Mouse (Mus musculus): ENCODE results near the gene Dcakd. TPM values are rescaled to one million over a fixed set of nuclear protein-coding genes. Genes with fewer than 3 reads are reported as not detected.
"Not testable (repeated sequence)": the region's sequence is repeated elsewhere in the genome, so short reads cannot be mapped to it uniquely, and the experiment has no call there.

Dcakd gene
- polyA plus RNA-seq, 1 experiment = 25.6 TPM

DNA sequence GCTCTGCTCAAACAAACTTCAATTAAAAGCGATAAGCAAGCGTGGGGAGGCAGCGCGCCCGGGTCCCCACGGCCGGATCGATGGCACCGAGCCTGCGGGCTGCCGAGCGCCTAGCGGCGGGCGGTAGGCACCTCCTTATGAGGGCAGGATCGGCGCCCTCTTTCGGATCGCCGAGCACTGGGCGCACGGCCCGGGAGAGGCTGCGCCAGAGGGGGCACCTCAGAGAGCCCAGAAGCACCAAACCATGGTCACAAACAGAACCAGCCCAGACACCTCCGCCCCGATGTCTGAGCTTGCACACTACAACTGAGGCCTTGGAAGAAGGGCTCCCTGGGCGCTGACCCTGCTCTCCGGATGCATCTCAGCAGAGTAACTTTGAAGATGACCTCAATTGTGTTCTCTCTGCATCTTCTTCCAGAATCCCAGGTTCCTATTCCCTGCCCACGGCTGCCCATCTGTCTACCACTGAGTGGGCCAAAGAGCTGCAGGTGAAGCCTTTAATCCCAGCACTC is 37.9 kb downstream of the Dcakd start:
- Histone ChIP-seq H3K4me1 (ENCODE audit: control insufficient read depth, insufficient read depth, insufficient read length, low read length) (no peaks in the 10 kb centered on the region), H3K4me3 (ENCODE audit: insufficient read depth, low read depth, low read length) (peak overlapping the region; percentile 45), H3K27ac (replicated peaks; ENCODE audit: low read depth, low read length) (no peak overlapping the region)

DNA sequence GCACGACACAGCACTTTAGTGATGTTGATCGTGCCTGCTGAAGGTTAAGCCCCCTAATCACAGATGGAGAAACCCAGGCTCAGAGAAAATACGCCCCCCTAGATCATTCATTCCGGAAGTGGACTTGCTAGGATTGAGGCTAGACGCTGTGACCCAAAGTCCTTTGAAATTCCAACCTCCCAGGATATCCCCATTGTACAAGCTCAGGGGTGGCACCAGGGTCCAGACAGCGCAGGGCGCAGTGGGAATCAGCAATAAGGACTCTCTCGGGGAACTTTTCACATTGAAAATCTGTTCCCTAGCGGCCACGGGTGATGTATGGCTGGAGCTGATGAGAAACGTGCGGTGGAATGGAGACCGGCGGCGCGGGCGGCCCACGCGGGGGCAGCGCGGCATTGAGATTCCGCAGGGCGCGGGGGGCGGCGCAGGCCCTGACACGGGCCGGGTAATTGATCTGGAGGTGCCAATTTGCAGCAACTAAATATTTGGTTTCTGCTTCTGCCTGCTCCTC is 38.4 kb downstream of the Dcakd start:
- H3K27ac ChIP-seq (replicated peaks; ENCODE audit: low read depth, low read length) = no peak overlapping the region
- peak overlapping the region; percentile 45 for H3K4me3 ChIP-seq (ENCODE audit: insufficient read depth, low read depth, low read length)

DNA sequence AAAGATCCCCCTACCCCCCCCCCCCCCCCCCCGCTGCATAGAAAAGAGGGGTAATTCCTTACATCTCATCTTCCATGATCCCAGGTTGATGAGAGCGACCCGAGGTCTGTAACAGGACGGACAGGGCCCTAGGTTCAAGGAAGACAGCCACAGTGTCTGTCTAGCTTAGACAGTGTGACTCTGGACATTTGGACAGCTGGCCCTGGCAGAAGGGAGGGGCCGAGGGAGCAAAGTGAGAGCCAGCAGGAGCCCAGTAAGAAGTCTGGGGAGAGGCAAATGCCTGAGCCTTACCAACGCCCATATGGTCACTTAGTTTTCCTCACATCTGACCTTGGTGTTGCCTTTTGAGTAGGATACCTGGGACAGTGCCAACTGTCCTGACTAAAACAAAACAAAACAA is 43.0 kb downstream of the Dcakd start:
- no peaks in the 10 kb centered on the region for H3K4me1 ChIP-seq (ENCODE audit: control insufficient read depth, insufficient read depth, insufficient read length, low read length)
- H3K4me3 ChIP-seq (ENCODE audit: insufficient read depth, low read depth, low read length) = no peak overlapping the region
- H3K27ac ChIP-seq (replicated peaks; ENCODE audit: low read depth, low read length) = no peak overlapping the region

More for the DNA sequence above, 38.4 kb downstream of the Dcakd start:
- H3K4me1 ChIP-seq (ENCODE audit: control insufficient read depth, insufficient read depth, insufficient read length, low read length) = no peaks in the 10 kb centered on the region

DNA sequence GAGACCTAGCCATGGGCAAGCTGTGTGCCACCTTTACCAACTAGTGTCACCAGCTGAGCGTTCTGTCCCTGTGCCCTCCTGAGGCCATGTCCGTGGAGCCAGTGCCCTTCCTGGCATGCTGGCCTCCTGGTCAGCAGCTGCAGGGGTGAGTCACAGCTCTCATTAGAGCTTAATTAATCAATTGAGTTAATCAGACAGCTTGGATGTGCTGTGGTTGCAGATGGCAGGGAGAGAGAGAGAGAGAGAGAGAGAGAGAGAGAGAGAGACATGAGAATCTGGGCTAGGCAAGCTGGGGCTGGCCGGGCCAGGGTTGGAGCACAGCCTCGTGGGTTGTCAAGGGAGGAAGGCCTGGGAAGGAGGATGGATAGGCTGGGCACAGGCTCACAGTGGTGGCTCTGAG is 43.5 kb downstream of the Dcakd start:
- H3K4me3 ChIP-seq (ENCODE audit: insufficient read depth, low read depth, low read length) = no peak overlapping the region
- no peaks in the 10 kb centered on the region for H3K4me1 ChIP-seq (ENCODE audit: control insufficient read depth, insufficient read depth, insufficient read length, low read length)
- H3K27ac ChIP-seq (replicated peaks; ENCODE audit: low read depth, low read length) = no peak overlapping the region

DNA sequence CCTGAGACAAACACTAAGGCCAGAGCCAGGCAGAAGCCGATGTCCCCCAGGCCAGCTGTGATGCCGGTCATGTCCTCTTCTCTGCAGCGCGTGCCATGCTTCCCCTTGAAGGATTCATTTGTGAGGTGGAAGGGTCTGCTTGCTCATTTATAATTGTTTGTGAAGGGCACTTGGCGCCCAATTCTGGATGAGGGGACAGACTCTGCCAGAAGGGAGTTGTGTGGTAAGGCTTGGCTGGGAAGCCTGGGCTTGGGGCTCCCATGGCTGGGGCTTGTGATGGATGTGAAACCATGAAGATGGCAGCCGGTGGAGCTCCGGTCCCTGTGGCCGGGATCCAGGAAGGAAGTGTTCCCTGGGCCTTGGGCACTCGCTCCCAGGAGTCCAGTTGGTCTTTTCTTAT is 44.0 kb downstream of the Dcakd start:
- Histone ChIP-seq H3K27ac (replicated peaks; ENCODE audit: low read depth, low read length) (no peak overlapping the region), H3K4me1 (ENCODE audit: control insufficient read depth, insufficient read depth, insufficient read length, low read length) (no peaks in the 10 kb centered on the region)

DNA sequence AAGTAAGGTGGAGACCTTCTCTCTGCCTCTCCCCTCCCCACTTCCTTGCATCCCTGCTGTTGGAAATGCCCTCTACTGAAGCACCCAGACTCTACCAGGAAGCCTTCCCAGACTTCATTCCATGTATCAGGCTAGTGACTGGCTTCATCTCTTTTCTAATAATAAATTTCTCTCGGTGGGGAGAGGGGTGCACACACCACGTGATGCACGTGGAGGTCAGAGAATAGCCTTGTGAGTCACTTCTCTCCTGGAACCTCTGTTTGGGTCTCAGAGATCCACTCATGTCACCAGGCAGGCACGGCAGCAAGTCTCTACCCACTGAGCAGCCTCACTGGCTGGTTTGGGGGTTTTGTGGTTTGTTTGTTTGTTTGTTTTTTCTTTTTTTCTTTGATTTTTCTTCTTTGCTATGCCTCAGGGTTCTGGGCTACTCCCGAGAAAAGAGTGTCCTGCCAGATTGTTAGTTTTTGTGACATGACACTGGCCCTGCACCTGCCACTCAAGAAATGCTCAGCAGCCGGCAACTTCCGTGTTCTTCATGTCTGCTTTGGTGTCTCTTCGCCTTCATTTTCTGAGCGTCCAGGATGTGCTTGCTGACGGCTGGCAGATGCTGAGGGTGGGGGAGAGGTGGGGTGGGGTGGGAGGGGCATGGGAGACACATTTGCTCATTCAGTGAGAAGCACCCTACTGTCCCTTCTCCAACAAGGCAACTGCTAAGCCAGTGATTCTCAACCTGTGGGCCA is 46.8 kb downstream of the Dcakd start:
- Histone ChIP-seq H3K4me3 (ENCODE audit: insufficient read depth, low read depth, low read length) (no peak overlapping the region), H3K27ac (replicated peaks; ENCODE audit: low read depth, low read length) (no peak overlapping the region), H3K4me1 (ENCODE audit: control insufficient read depth, insufficient read depth, insufficient read length, low read length) (no peaks in the 10 kb centered on the region)

More for the DNA sequence above, 44.0 kb downstream of the Dcakd start:
- no peak overlapping the region for H3K4me3 ChIP-seq (ENCODE audit: insufficient read depth, low read depth, low read length)

DNA sequence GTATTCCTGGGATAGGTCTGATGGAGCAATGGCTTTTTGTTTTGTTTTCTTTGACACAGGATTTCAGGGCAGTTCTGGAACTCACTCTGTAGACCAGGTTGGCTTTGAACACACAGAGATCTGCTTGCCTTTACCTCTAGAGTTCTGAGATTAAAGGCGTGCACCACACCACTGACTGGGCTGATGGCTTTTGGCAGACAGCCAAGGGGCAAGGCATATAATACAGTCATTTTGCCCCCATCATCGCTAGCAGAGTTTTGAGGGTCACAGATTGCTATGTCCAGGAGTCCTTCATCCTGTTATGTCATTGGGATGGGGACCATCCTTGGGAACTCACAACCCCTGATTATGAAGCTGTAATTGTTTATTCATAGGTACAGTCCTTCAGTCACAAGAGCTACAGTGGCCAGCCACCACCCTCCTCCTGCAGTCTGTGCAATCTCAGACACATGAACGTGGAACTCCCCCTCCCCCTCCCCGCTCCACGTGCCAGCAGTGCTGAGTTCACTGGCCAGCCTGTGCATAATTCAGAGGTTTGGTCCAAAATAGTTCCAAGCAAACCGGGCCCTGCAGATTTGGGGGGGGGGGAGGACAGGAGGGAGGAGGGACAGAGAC is 50.0 kb downstream of the Dcakd start:
- no peaks in the 10 kb centered on the region for H3K4me1 ChIP-seq (ENCODE audit: control insufficient read depth, insufficient read depth, insufficient read length, low read length)
- no peak overlapping the region for H3K4me3 ChIP-seq (ENCODE audit: insufficient read depth, low read depth, low read length)
- no peak overlapping the region for H3K27ac ChIP-seq (replicated peaks; ENCODE audit: low read depth, low read length)

DNA sequence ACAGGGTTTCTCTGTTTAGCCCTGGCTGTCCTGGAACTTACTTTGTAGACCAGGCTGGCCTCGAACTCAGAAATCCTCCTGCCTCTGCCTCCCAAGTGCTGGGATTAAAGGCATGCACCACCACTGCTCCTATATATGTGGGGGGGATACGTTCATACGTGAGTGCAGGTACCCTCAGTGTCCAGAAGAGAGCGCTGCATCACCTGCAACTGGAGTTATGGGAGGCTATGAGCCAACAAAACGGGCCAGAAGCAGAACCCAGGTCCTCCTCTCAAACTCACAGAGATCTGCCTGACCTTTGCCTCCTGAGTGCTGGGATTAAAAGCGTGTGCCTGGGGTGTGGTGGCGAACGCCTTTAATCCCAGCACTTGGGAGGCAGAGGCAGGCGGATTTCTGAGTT is 52.2 kb downstream of the Dcakd start:
- H3K4me1 ChIP-seq (ENCODE audit: control insufficient read depth, insufficient read depth, insufficient read length, low read length) = not testable (repeated sequence)

DNA sequence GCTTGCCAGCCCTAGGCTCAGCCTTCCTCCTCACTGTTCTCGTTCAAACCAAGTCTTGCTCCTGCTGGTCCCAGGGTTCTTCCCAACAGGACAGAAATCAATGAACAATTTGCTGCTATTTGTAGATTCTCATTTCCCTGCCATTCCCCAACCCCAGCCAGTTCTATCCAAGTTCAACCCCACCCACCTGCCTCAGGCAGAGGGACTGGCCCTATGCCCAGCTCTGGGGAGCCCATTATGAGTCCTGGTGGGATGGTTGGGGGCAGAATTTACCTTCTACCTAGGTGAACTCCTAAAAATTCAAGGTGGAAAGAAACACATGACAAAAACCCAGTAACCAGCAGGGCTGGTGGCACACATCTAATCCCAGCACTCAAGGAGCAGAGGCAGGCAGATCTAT is 55.8 kb downstream of the Dcakd start:
- no peaks in the 10 kb centered on the region for H3K4me1 ChIP-seq (ENCODE audit: control insufficient read depth, insufficient read depth, insufficient read length, low read length)
- H3K27ac ChIP-seq (replicated peaks; ENCODE audit: low read depth, low read length) = no peak overlapping the region
- no peak overlapping the region for H3K4me3 ChIP-seq (ENCODE audit: insufficient read depth, low read depth, low read length)

More for the DNA sequence above, 52.2 kb downstream of the Dcakd start:
- H3K4me3 ChIP-seq (ENCODE audit: insufficient read depth, low read depth, low read length); H3K27ac ChIP-seq (replicated peaks; ENCODE audit: low read depth, low read length): not testable (repeated sequence)

DNA sequence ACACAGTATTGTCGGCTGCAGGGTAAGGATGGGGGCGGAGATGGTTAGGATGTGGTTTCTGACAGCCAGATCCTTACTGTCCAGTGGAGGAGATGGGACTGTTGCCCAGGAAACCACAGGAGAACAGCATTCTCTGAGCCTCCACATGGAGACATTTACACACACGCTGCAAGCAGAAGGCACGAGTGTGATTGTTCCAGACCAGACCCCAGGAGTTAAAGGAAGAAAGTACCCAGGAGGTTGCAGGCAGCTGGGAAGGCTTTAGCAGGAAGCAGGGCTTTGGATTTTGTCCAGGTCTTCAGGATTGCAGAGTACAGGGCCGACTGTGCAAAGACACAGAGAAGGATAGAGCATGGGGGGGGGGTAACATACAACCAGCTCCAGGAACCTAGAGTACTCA is 56.5 kb downstream of the Dcakd start:
- H3K4me1 ChIP-seq (ENCODE audit: control insufficient read depth, insufficient read depth, insufficient read length, low read length) = no peaks in the 10 kb centered on the region
- no peak overlapping the region for H3K4me3 ChIP-seq (ENCODE audit: insufficient read depth, low read depth, low read length)
- H3K27ac ChIP-seq (replicated peaks; ENCODE audit: low read depth, low read length) = no peak overlapping the region

DNA sequence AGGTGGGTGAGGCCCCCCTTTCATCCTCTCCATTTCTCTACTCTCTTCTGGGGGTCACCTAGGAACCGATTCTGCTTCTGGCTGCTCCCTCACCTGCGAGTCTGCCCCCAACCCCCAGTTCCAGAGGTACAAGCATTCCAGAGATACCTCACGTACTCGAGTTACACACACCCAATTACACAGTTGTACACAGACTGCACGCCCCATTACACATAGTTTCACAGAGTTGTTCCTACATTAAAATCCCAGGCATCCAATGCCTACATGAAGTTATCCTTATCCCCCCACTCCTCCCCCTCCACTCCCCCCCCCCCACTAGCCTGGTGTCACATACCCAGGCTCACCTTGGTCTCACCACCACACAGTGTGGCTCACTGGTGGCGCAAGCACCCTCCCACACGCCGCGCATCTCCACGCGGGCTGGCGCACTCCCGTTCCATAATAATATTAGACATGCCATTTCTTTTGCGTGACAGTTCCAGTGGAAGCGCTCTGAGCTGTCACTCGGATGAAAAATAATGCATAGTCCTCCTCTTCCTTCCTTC is 63.5 kb downstream of the Dcakd start:
- Histone ChIP-seq H3K4me3 (ENCODE audit: insufficient read depth, low read depth, low read length) (no peak overlapping the region), H3K4me1 (ENCODE audit: control insufficient read depth, insufficient read depth, insufficient read length, low read length) (no peaks in the 10 kb centered on the region), H3K27ac (replicated peaks; ENCODE audit: low read depth, low read length) (no peak overlapping the region)

DNA sequence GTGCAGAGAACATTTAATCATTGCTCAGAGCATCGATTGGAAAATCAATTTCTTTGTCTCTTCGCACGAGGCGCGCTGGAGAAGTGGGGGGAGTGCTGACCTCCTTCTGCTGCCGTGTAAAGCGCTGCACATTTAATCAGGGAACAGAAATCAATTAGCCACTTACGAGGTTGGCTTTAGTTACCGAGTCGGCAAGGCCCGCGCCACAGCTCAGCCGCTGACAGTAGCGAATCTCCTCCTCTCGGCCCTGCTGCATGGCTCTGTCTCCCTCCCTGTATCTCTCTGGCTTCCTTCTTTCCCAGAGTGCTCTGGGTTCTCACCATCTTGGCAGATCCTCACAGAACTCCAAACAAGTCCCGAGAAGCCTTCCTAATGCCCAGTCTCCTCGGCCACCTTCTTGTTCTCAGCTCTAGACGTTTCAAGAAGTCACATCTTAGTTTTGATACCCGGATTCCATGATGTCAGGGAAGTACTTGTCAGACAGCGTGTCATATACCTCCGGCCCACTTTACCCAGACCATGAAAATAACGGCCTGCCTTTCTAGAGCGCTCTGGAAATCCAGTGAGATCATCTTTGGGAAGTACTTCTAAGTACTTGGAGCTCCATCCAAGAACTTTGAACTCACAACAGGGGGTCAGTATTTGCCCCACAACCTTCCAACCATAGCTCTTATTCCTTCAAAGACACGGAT is 64.1 kb downstream of the Dcakd start:
- H3K27ac ChIP-seq (replicated peaks; ENCODE audit: low read depth, low read length) = no peak overlapping the region
- H3K4me1 ChIP-seq (ENCODE audit: control insufficient read depth, insufficient read depth, insufficient read length, low read length) = no peaks in the 10 kb centered on the region
- no peak overlapping the region for H3K4me3 ChIP-seq (ENCODE audit: insufficient read depth, low read depth, low read length)

DNA sequence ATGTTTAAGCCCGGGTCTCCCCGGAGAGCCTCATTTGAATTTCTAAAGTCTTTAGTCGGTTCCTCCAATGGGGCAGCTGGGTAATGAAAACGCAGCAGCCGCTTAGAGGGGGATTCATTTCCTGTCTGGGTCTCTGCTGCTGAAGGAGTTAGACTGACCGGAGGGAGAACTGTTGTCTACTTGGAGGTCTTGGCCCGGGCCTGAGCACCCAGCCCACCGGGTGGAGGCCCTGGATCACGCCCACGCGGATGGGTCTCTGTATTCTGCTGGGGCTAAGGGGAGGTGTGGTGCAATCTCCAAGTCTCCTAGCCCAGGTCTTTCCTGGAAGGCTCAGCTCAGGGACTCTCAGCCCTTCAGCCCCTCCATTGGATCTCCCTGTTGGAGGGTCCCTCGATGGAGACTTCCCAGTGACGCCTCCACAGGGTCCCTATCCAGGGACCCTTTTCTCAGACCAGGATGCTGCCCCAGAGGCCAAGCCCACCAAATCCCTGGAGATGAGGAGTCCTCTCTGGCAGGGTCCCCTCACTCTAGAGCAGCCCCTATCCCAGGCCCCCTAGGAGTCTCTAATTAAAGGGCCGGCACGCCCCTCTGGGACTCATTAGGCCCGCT is 64.8 kb downstream of the Dcakd start:
- Histone ChIP-seq H3K27ac (replicated peaks; ENCODE audit: low read depth, low read length) (no peak overlapping the region), H3K4me1 (ENCODE audit: control insufficient read depth, insufficient read depth, insufficient read length, low read length) (no peaks in the 10 kb centered on the region), H3K4me3 (ENCODE audit: insufficient read depth, low read depth, low read length) (no peak overlapping the region)

DNA sequence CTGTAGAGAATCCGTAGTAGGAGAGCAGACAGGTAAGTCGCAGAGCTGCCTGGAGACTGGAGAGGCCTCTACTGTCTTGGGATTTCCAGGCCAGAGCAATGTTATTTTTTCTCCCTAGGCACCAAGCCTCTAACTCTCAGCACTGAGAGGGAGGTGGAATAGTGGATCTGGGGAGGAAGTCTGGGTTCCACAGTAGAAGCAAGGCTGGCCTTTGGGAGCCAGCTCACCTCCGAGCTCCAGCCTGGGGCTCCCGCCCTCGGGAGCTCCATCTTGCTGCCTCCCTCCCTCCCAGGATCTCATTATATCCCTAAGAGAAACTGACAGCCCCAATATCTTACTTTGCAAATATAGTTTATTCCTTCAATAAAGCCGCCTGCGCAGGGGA is 65.3 kb downstream of the Dcakd start:
- Histone ChIP-seq H3K27ac (replicated peaks; ENCODE audit: low read depth, low read length) (no peak overlapping the region), H3K4me3 (ENCODE audit: insufficient read depth, low read depth, low read length) (no peak overlapping the region), H3K4me1 (ENCODE audit: control insufficient read depth, insufficient read depth, insufficient read length, low read length) (no peaks in the 10 kb centered on the region)

DNA sequence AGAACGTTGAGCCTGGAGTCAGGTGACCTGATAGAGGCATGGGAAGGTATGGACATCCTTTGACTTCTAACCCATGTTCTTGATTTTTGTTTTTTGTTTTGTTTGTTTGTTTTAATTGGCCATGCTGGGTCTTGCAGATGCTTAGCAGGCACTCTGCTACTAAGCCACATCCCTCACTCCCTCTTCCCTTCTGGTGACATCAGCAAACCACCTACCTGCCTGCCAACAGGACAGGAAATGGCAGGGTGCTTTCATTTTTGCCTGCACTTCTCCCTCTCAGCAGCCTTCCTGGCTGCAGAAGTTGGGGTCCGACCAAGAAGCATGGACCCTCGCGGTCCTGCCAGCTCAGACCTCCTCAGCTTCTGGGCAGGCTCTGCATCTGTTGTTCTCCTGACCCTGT is 67.1 kb downstream of the Dcakd start:
- H3K27ac ChIP-seq (replicated peaks; ENCODE audit: low read depth, low read length) = no peak overlapping the region
- no peak overlapping the region for H3K4me3 ChIP-seq (ENCODE audit: insufficient read depth, low read depth, low read length)

More for the DNA sequence above, 67.1 kb downstream of the Dcakd start:
- H3K4me1 ChIP-seq (ENCODE audit: control insufficient read depth, insufficient read depth, insufficient read length, low read length) = no peaks in the 10 kb centered on the region

Measured in brown adipose tissue, adult 24 weeks (tissue).